Mouse (Mus musculus): Measurements from ENCODE around the gene Rbm45. TPM values are rescaled to one million over a fixed set of nuclear protein-coding genes. Genes with fewer than 3 reads are reported as not detected.

Gene Rbm45
- 10 to 100 TPM; 22.6 to 24.2 TPM for total RNA-seq (2021)
- long read RNA-seq, experiment 1, transcript Rbm45-201 (10 exons, 1,898 nt) = major isoform, 13 of 15 reads
- long read RNA-seq, experiment 1, partial matches to known transcripts = 0 of 15 reads
- long read RNA-seq, experiment 1, other reads (novel, unspliced or antisense) = 2 of 15 reads
- long read RNA-seq, experiment 2, transcript Rbm45-201 (10 exons, 1,898 nt) = major isoform, 15 of 17 reads
- long read RNA-seq, experiment 2, partial matches to known transcripts = 0 of 17 reads
- long read RNA-seq, experiment 2, other reads (novel, unspliced or antisense) = 2 of 17 reads

DNA sequence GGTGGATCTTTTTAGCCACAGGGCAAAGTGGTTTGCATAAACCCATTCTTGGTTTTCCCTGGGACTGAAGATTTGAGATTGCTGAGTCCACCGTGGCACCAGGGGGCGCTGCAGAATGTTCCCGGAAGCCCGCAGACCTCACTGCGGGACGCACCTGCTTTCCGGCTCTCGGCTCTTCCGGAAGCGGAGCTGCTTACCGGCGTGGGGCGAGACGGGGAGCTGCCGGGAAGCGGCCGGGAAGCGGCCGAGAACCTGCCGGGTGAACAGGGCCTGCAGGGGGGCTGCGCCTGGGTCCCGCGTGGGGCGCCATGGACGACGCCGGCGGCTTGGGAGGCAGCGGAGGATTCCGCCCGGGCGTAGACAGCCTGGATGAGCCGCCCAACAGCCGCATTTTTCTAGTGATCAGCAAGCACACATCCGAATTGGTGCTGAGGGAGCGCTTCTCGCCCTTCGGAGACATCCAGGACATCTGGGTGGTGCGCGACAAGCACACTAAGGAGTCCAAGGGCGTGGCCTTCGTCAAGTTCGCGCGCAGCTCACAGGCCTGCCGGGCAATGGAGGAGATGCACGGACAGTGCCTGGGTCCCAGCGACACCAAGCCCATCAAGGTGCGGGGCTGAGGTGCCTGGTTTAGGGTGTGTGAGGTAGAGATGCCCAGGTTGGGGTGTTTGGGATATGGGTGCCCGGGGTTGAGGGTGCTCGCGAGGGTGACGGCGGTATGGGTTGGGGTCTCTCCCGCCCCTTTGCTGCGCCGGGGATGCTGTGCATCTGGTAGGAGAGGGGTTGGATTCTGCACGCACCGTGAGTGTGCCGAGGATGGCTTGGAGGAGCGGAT, at the start of gene Rbm45:
Gene Rbm45 (plus strand): TSS at position 164 of the 835 bp plus-strand sequence.
- peak; percentile 81 to 89 for DNase-seq (ENCODE audit: low spot score in 2 of 2)

DNA sequence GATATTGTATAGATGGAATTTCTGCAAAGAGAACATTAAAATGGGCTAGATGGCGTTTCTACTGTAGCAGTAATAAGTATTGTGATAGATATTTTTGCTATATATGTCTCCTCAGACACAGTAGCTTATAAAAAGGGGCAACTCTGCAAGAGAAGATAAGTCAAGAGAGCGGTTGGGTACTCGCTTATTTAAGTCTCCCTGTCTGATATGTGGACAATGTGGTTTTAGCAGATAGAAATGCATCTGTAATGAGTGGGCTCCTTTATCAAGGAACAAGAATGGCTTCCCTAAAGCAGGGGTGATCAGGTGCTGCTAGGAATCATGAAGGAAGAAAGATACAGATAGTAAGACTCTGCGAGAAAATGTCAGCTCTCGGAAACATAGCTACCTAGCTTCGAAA, 49.4 kb upstream of the Rbm45 start:
- DNase-seq (ENCODE audit: low spot score in 2 of 2) = no peak

DNA sequence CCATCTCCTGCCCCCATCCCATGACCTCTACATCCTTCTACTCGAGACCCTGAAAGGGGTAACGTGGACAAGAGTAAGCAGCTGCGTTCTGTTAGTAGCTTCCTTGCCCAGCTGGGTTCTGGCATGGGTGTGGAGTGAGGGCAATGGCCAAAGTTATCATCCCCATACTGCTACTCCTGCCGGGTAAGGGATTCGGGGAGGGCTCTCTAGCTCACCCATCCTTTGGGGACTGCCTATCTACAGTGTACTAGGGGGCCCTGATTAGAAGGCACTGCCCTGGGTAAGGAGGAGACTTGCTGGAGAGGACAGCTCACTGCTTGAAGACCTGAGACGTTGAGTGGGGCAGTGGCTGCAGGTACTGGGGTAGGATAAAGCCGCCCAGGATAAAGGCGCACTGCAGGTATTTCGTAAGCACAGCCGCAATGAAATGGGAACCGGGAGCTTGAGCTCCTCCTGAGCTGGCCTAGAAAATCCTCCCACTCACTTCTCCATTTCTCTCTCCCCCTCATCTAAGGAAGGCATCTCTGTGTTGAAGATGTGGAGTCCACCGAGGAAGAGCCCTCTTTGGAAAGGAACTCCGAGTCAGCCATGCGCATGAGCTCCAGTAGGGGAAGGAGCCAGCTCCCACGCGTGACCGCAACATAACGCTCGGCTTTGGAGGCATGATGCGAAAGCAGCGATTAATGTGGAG, 46.5 kb upstream of the Rbm45 start:
- no peak for DNase-seq (ENCODE audit: low spot score in 2 of 2)

- DNase-seq (ENCODE audit: low spot score in 2 of 2) = no peak
These were observed 45.3 kb upstream of the Rbm45 start for GRCm38 (mm10) chr2:76324463-76324862.

DNA sequence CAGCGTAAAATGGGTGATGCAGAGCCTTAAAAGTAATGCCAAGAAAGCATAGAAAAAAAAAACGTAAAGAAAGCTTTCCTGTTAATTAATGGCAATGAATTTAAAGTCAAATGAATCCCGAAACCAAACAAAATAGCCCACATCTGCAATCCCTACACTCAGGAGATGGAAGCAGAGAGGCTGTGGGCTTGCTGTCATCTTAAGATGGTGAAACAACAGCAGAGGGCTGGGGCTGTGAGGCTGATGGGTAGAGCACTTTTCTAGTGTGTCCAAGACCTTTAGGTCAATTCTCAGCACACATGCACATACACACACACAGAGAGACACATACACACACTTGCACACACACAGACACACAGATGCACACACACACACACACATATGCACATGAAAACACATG, 43.6 kb upstream of the Rbm45 start:
- no peak for DNase-seq (ENCODE audit: low spot score in 2 of 2)

DNA sequence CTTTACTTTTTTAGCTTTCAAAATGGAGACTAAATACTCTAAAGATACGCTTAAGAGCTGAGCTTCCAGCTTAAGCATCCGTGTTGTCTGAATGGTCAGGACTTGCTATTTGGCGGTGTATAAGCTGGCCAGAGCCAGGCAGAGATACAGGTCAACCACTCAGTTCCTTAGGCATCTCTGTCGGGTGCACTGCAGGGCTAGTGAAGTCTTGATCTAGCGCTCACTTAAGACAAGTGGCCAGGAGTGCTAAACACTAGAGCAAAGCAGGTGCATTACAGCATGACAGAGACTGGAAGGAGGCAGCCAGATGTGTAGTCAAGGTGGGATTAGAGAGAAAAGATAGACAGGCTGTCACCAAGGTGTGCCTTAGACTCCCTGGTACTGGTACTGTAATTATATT, 39.7 kb upstream of the Rbm45 start:
- DNase-seq (ENCODE audit: low spot score in 2 of 2) = no peak

DNA sequence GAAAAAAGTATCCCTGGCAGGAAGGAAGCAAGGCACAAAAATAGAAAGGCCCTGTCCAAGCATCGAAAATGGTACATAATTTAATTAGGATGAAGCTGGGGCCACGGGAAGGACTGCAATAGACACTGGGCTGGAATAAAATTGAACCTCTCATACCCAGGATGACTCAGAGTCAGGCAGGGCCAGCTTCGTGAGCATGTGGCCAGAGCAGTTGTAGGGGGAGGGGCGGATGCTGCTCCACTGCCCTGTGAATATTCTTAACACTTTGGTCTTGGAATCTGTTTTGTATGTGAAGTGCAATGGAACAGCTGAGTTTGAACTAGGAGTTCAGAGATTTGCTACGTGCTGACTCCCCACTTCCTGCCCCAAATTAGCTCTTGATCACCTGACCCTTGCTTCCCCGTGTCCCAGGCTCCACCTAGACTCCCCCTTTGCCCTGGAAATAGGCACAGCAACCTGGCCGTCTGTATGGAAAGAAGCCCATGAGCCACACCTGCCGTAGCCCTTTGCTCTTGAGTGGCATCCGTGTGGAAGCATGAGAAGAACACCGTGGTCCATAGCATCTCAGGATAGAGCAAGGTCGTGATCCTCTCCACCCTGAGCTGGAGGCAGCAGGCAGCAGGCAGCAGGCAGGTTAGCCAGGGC, 37.5 kb upstream of the Rbm45 start:
- DNase-seq (ENCODE audit: low spot score in 2 of 2) = no peak

DNA sequence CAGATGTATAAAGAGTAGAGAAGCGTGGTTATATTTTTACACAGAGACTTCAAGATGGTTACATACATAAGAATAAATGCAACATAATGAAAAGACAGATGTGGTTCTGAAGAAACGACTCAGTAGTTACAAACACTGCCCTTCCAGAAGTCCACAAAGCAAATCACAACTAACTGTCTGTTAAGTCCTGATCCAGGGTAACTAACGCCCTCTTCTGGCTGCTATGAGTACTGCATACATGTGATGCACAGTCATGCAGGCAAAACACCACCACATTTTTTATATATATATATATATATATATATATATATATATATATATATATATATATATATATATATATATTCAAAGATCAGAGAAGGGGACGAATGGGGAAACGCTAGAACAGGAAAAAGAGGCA, 35.2 kb upstream of the Rbm45 start:
- DNase-seq (ENCODE audit: low spot score in 2 of 2) = no peak

DNA sequence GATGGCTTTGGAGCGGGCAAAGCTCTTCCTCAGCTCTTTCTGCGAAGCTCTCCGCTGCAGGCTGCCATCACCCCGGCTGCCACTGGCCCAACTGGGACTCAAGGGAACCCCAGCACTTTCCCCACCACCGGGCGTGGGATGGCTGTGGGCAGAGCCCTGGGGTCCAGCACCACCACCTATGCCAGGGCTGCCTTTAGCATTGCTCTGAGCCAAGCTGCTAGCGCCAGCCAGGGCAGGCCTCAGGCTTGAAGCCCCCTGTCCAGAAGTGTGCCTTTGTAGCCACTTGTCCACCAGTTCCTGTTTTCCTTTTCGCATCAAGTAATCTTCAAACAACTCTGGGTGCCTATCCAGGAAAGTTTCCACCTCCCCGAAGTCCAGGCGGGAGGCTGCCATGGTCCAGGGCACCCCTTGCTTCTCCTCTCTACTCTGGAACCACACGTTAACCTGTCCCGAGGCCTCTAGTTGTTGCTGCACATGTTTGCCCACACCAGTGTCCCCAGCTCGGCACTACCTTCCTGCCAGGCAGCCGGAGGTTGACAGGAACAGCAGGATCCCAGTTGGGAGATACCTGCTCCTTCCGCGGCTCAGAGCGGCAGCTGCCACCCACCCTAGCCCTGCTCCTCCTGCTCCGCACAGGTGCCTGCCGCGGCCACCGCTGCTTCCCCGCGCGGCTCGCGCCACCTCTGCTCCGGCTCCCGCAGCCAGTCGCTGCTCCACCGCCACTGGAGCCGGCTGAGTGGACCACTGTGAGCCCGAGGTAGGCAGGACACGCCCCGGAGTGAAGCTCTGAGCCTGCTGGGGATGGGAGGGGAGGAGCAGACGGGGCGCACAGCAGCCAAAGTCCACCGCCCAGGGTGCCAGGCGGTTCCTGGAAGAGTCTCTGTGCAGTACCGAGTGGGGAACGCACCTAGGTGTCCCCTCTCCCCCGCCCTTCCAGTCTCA, 31.3 kb upstream of the Rbm45 start, which contains the start of gene Pde11a:
Gene Pde11a (minus strand): TSS at position 560 of the 942 bp plus-strand sequence.
- peak in 1 of 2 experiments; percentile 17 for DNase-seq (ENCODE audit: low spot score in 2 of 2)

- peak in 1 of 2 experiments; percentile 0 for DNase-seq (ENCODE audit: low spot score in 2 of 2)
These were observed 27.6 kb upstream of the Rbm45 start for GRCm38 (mm10) chr2:76342146-76342545.

GRCm38 (mm10) chr2:76347839-76348238, 21.9 kb upstream of the Rbm45 start:
- DNase-seq (ENCODE audit: low spot score in 2 of 2) = no peak

DNA sequence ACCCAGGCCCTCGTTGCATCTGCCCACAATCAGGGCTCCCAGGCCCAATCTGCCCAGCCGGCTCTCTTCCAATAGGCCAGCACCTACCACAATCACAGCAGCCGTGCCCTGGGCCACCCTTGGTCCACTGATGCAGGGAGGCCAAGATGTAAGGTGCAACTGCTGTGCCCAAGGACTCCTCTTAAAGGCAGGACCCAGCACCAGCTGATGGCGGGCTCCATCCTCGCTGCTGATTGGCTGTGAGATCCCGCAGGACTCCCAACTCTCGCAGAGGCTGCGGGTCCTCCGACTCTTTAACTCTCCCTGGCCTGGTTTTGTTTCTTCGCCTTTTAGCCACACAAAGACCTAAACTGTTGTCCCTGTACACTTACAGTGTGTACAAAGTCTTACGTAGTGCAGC, 9.6 kb upstream of the Rbm45 start, which contains the start of gene Cyct:
Gene Cyct (minus strand): TSS at position 225 of the 400 bp plus-strand sequence.
- no peak for DNase-seq (ENCODE audit: low spot score in 2 of 2)

DNA sequence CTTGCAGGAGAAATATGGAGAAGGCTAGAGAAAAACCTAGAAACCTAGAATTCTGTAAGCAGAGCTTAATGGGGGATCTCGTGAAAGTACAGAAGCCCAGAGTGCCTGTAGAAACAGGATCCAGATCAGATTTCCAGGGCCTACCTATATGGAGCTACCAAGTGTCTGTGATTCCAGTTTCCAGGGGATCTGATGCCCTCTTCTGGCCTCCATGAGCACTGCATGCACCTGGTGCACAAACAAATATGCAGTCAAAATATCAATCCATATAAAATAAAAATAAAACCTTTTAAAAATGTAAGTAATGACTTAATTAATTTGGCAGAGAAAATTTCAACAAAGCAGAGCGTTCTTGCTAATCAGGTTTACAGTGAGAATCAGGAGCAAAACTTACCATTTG, 7.7 kb upstream of the Rbm45 start:
- no peak for DNase-seq (ENCODE audit: low spot score in 2 of 2)

- no peak for DNase-seq (ENCODE audit: low spot score in 2 of 2)
These were observed 4.0 kb upstream of the Rbm45 start for GRCm38 (mm10) chr2:76365811-76366210.

- DNase-seq (ENCODE audit: low spot score in 2 of 2) = peak; percentile 68 to 80
These were observed 2.4 kb upstream of the Rbm45 start for GRCm38 (mm10) chr2:76367188-76367922.

DNA sequence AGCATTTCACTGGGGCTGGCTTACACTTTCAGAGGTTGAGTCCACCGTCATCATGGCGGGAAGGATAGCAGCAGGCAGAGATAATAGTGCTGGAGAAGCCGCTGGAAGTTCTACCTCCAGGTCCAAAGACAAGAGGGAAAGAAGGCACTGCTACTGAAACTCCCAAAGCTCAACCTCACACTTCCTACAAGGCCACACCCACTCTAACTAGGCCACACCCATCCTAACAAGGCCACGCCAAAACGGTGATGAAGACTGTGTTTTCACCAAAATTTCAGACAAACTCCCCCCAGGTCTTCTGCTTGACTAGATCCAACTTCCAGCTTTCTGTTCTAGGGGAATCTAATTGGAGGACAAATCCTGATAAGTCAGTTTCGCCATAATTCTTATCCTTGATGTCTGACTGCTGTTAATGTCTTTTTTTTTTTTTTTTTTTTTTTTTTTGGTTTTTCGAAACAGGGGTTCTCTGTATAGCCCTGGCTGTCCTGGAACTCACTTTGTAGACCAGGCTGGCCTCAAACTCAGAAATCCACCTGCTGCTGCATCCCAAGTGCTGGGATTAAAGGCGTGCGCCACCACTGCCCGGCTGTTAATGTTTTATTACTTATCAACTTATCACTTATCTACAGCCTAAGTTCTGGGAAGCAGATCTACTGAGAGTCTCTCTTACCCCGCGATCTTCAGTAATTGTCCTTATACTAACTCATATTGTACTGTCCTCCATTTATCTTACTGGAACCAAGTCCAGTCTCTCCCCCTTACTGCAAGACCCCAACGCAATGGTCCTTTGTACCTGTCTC, 723 bp upstream of the Rbm45 start:
- no peak for DNase-seq (ENCODE audit: low spot score in 2 of 2)

- DNase-seq (ENCODE audit: low spot score in 2 of 2) = no peak
These were observed 805 bp downstream of the Rbm45 start for GRCm38 (mm10) chr2:76370656-76370922.

DNA sequence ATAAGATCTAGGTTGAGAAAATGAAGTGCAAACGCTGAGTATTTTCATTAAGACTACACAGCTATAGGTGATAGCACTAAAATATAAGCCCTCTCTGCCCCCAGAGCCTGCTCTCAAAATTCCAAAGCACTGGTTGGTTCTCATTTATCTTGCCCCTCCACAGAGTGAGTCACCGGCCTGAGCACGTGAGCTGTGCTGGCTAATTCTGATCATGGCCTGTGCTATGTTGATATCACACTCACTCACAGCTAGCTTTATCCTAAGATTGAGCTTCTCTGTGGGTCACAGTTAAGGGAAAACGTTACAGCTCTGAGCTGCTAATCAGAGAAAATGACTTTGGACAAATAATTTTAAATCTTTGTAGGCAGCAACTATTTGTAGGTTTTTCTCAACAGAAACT, 2.5 kb downstream of the Rbm45 start:
- DNase-seq (ENCODE audit: low spot score in 2 of 2) = no peak

Data from gastrocnemius, postnatal 4 days (tissue).